Mouse (Mus musculus): ENCODE data around the gene Syn3. TPM values are rescaled to one million over a fixed set of nuclear protein-coding genes. Genes with fewer than 3 reads are reported as not detected.
A peak's percentile ranks its signal among the peaks of the same experiment; 100 is the strongest.

The Syn3 gene
- polyA plus RNA-seq, 2 experiments: 1.9 to 2.0 TPM

GRCm38 (mm10) chr10:86273410-86274191 is 225.1 kb downstream of the Syn3 start:
- H3K4me1 ChIP-seq (ENCODE audit: control insufficient read depth, insufficient read depth, low read length): peaks cover 13% of the 10 kb centered on the region
- no peaks in the 10 kb centered on the region for H3K36me3 ChIP-seq (ENCODE audit: control insufficient read depth, insufficient read depth, low read length)
- no peak for DNase-seq (ENCODE audit: low spot score)
- no peak overlapping the region for H3K4me2 ChIP-seq (replicated peaks; ENCODE audit: low read depth, low read length, severe bottlenecking)
- H3K27me3 ChIP-seq (ENCODE audit: control insufficient read depth, insufficient read depth, low read length): no peaks in the 10 kb centered on the region
- no peak overlapping the region for H3K4me3 ChIP-seq (replicated peaks; ENCODE audit: low read length)
- ATAC-seq (ENCODE audit: low FRiP score, low read depth): peak; percentile 47; the same call in 1 of the 2 replicates
- H3K9me3 ChIP-seq (ENCODE audit: control insufficient read depth, low read length): no peaks in the 10 kb centered on the region
- WGBS: 55% methylated on average over 19 of the region's 19 CpGs
- H3K9ac ChIP-seq (ENCODE audit: low read depth, low read length, severe bottlenecking): no peak overlapping the region
- H3K27ac ChIP-seq (replicated peaks; ENCODE audit: low read depth, low read length): peak overlapping the region; percentile 28; the same call in 1 of the 2 replicates
- TF ChIP-seq POLR2A (IDR thresholded peaks at IDR 0.05; ENCODE audit: borderline replicate concordance, extremely low read depth, insufficient read depth, insufficient read length): no peak

DNA sequence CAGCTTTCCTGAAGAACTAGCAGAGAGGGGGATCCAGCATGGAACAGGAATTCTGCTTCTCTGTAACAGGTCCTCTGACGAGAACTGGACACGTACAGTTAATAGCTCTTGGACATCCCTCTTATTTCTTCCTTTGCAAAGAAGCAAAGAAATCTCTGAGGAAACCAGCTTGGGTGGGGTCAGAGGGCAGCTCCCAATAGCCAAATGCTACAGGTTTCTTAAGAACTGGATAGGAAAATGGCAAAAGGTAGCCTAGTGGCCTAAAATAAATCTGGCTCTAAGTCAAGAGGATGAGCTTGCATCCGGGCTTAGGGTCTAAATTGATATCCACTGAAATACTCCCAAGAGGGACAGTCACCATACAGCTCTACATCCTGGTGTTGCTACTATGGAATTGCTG is 225.9 kb downstream of the Syn3 start:
- TF ChIP-seq POLR2A (IDR thresholded peaks at IDR 0.05; ENCODE audit: borderline replicate concordance, extremely low read depth, insufficient read depth, insufficient read length): no peak
- Histone ChIP-seq H3K4me3 (replicated peaks; ENCODE audit: low read length) (no peak overlapping the region), H3K27me3 (ENCODE audit: control insufficient read depth, insufficient read depth, low read length) (no peaks in the 10 kb centered on the region), H3K27ac (replicated peaks; ENCODE audit: low read depth, low read length) (no peak overlapping the region), H3K9ac (ENCODE audit: low read depth, low read length, severe bottlenecking) (no peak overlapping the region), H3K36me3 (ENCODE audit: control insufficient read depth, insufficient read depth, low read length) (no peaks in the 10 kb centered on the region), H3K4me1 (ENCODE audit: control insufficient read depth, insufficient read depth, low read length) (peaks cover 7% of the 10 kb centered on the region), H3K9me3 (ENCODE audit: control insufficient read depth, low read length) (no peaks in the 10 kb centered on the region), H3K4me2 (replicated peaks; ENCODE audit: low read depth, low read length, severe bottlenecking) (no peak overlapping the region)
- 88% methylated on average over 3 of the region's 3 CpGs for WGBS
- DNase-seq (ENCODE audit: low spot score) (no peak), ATAC-seq (ENCODE audit: low FRiP score, low read depth) (no peak)

DNA sequence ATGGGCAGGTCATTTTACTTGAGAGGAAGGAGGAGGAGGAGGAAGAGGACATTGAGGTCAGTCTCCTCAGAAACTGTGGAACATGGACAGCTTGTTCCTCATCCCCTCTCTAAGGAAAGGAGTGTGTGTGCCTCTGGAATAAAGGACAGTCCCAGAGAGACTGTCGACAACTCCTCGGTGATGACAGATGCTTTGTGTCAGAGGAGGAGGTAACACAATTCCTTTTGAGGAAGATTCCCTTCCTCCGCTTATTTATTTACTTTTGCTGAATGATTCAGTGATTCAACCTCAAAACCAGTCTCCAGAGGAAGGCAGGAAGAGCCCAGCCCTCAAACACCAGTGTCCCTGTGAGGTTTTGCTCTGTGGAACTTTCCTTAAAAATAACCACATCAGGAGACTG is 228.4 kb downstream of the Syn3 start:
- Histone ChIP-seq H3K36me3 (ENCODE audit: control insufficient read depth, insufficient read depth, low read length) (no peaks in the 10 kb centered on the region), H3K4me1 (ENCODE audit: control insufficient read depth, insufficient read depth, low read length) (peaks cover 7% of the 10 kb centered on the region), H3K4me3 (replicated peaks; ENCODE audit: low read length) (no peak overlapping the region), H3K27me3 (ENCODE audit: control insufficient read depth, insufficient read depth, low read length) (no peaks in the 10 kb centered on the region), H3K4me2 (replicated peaks; ENCODE audit: low read depth, low read length, severe bottlenecking) (no peak overlapping the region), H3K9ac (ENCODE audit: low read depth, low read length, severe bottlenecking) (no peak overlapping the region), H3K9me3 (ENCODE audit: control insufficient read depth, low read length) (no peaks in the 10 kb centered on the region), H3K27ac (replicated peaks; ENCODE audit: low read depth, low read length) (no peak overlapping the region)
- no peak for DNase-seq (ENCODE audit: low spot score)
- WGBS: 70% methylated on average over 3 of the region's 3 CpGs
- ATAC-seq (ENCODE audit: low FRiP score, low read depth): no peak
- no peak for TF ChIP-seq POLR2A (IDR thresholded peaks at IDR 0.05; ENCODE audit: borderline replicate concordance, extremely low read depth, insufficient read depth, insufficient read length)

GRCm38 (mm10) chr10:86264618-86265017 is 234.1 kb downstream of the Syn3 start:
- Histone ChIP-seq H3K9me3 (ENCODE audit: control insufficient read depth, low read length) (0 out of 2 replicates have a peak, but pooled peaks cover 5% of the 10 kb centered on the region), H3K27me3 (ENCODE audit: control insufficient read depth, insufficient read depth, low read length) (no peaks in the 10 kb centered on the region), H3K4me3 (replicated peaks; ENCODE audit: low read length) (no peak overlapping the region), H3K9ac (ENCODE audit: low read depth, low read length, severe bottlenecking) (no peak overlapping the region), H3K27ac (replicated peaks; ENCODE audit: low read depth, low read length) (no peak overlapping the region), H3K36me3 (ENCODE audit: control insufficient read depth, insufficient read depth, low read length) (no peaks in the 10 kb centered on the region), H3K4me2 (replicated peaks; ENCODE audit: low read depth, low read length, severe bottlenecking) (no peak overlapping the region), H3K4me1 (ENCODE audit: control insufficient read depth, insufficient read depth, low read length) (no peaks in the 10 kb centered on the region)
- ATAC-seq (ENCODE audit: low FRiP score, low read depth) (no peak), DNase-seq (ENCODE audit: low spot score) (no peak)
- no peak for TF ChIP-seq POLR2A (IDR thresholded peaks at IDR 0.05; ENCODE audit: borderline replicate concordance, extremely low read depth, insufficient read depth, insufficient read length)
- WGBS: 82% methylated on average over 9 of the region's 9 CpGs

GRCm38 (mm10) chr10:86261725-86262124 is 237.0 kb downstream of the Syn3 start:
- WGBS: 71% methylated on average over 2 of the region's 2 CpGs
- H3K27me3 ChIP-seq (ENCODE audit: control insufficient read depth, insufficient read depth, low read length): no peaks in the 10 kb centered on the region

More at GRCm38 (mm10) chr10:86261725-86262124, 237.0 kb downstream of the Syn3 start:
- Histone ChIP-seq H3K4me3 (replicated peaks; ENCODE audit: low read length) (no peak overlapping the region), H3K9me3 (ENCODE audit: control insufficient read depth, low read length) (0 out of 2 replicates have a peak, but pooled peaks cover 5% of the 10 kb centered on the region), H3K4me1 (ENCODE audit: control insufficient read depth, insufficient read depth, low read length) (no peaks in the 10 kb centered on the region), H3K27ac (replicated peaks; ENCODE audit: low read depth, low read length) (no peak overlapping the region), H3K4me2 (replicated peaks; ENCODE audit: low read depth, low read length, severe bottlenecking) (no peak overlapping the region), H3K36me3 (ENCODE audit: control insufficient read depth, insufficient read depth, low read length) (no peaks in the 10 kb centered on the region), H3K9ac (ENCODE audit: low read depth, low read length, severe bottlenecking) (no peak overlapping the region)
- DNase-seq (ENCODE audit: low spot score) (no peak), ATAC-seq (ENCODE audit: low FRiP score, low read depth) (no peak)
- TF ChIP-seq POLR2A (IDR thresholded peaks at IDR 0.05; ENCODE audit: borderline replicate concordance, extremely low read depth, insufficient read depth, insufficient read length): no peak
